Mouse (Mus musculus): ENCODE measurements at regions not wholly inside any gene's neighbourhood (a gene's known extent, or its start where the extent isn't known, plus 50 kb on each side); places are given as distances from the start of the nearest gene placed in this dataset.

- no peak for DNase-seq (ENCODE audit: low read depth, low spot score)
These were observed 179.2 kb upstream of the Pabpc6 start for GRCm38 (mm10) chr17:9848559-9849357.

DNA sequence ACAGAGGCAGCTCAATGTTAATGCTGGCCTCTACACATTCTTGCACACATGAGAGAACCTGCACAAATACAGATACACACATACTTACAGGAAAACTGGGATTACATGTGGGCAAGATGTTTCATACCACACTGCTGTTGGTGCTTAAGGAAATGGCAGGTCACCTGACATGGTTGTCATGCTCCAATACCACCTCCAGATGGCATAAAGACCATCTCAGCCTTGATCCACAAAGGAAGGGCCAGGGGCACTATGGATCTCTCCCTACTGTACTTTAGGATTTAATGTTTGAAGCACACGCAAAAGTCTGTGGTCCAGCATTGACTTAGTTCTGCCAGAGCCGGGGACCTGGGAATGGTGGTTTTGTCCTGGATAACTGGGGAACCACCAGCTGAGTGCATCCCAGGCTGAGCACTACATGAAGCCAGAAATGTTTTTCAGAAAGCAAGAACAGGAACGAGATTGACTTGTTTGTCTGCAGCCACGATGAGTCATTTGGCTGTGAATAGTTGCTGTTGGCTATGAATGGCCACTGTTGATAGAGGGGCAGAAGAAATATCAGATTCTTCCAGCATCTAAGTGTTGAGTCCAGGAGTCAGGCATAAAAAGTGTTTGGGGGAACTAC, 176.0 kb upstream of the Pabpc6 start:
- peak; percentile 52 for DNase-seq (ENCODE audit: low read depth, low spot score)

DNA sequence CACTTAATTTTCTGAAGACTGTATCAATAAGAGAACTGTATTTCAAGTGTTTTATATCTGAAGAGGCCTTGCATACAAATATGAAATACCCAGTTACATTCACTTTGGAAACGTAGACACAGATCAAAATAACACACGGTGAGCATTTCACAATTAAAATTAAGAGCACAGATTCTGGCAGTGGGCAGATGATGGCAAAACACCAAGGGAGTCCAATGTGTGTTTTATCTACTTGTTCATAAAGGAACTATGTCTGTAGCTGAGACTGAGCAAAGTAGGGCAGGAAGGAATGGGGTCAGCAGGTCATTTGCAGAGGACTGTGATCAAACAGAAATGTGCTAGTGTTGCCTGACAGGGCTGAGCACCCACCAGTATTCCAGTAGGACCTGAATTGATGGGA, 171.6 kb upstream of the Pabpc6 start:
- no peak for DNase-seq (ENCODE audit: low read depth, low spot score)

GRCm38 (mm10) chr17:9839256-9839655, 169.7 kb upstream of the Pabpc6 start:
- no peak for DNase-seq (ENCODE audit: low read depth, low spot score)

DNA sequence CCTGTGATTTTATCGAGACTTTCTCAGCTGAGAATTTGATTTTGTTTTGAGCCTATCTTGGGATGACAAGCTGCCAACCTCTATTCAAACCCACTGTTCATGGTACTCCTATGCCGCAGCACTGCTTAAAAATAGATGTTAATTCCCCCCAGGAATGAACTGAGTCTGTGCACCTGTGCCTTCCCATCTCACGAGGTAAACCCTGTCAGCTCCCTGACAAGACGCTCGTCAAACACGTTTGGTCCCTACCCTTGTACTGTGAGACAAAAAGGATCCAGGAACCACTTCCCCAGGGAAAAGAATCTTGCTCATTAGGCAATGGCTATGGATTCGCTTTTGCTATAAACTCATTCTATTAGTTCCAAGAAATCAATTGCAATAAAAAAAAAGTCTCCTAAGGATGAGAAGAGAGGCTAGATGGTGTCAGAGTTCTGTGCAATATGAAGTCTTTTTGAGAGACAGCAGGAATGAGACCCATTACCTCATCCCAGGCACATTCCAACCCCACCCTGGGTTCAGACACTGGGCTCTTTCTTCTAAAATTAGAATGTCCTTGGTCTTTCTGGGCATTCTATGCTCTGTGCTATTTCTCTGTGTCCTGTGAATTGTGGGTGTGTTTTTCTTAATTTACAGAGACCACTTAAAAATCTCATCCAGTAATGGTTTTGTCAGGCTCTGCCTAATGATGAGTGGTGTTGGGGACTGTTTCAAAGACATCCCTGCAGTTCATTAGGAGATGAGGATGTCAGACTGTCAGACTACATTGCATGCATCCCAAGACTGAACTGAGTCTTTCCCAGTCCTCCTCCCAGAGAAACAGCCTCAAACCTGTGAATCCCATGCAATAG, 167.7 kb upstream of the Pabpc6 start:
- no peak for DNase-seq (ENCODE audit: low read depth, low spot score)

GRCm38 (mm10) chr17:9829895-9830294, 160.4 kb upstream of the Pabpc6 start:
- DNase-seq (ENCODE audit: low read depth, low spot score) = no peak

GRCm38 (mm10) chr17:9821358-9821757, 151.8 kb upstream of the Pabpc6 start:
- DNase-seq (ENCODE audit: low read depth, low spot score) = no peak

DNA sequence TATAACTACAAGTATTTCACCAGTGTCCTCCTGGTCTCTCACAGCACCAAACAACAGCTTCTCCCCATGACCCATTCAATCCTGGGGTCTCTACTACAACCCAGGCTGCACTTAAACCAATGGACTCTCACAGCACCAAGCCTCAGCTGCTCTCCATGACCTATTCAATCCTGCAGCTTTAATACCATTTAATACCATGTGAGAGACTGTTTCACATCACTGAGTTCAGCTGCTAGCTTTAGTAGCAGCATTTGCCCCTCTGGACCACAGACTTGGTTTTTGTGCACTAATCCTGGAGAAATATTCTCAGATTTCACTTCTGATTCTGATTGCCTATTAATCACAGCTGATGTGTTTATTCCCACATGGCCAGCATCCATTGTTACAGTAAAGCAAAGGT, 147.5 kb upstream of the Pabpc6 start:
- DNase-seq (ENCODE audit: low read depth, low spot score) = no peak

DNA sequence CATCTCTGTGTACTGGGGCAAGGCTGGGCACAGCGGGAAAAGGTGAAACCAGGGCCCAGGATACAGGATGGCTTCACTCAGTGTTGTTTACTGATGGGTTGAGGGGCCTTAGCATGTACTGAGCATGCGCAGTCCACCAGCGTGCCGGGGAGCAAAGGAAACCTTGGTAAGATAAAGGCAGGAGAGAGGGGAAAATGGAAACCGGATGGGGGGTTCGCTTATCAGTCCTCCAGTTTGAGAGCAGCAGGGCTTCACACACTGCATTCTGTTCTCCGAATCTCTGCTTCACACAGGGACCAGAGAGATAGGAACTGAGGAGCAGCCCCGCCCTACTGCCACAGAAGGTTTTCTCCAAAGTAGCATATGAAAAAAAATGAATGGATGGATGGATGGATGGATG, 127.6 kb upstream of the Pabpc6 start:
- DNase-seq (ENCODE audit: low read depth, low spot score) = no peak

DNA sequence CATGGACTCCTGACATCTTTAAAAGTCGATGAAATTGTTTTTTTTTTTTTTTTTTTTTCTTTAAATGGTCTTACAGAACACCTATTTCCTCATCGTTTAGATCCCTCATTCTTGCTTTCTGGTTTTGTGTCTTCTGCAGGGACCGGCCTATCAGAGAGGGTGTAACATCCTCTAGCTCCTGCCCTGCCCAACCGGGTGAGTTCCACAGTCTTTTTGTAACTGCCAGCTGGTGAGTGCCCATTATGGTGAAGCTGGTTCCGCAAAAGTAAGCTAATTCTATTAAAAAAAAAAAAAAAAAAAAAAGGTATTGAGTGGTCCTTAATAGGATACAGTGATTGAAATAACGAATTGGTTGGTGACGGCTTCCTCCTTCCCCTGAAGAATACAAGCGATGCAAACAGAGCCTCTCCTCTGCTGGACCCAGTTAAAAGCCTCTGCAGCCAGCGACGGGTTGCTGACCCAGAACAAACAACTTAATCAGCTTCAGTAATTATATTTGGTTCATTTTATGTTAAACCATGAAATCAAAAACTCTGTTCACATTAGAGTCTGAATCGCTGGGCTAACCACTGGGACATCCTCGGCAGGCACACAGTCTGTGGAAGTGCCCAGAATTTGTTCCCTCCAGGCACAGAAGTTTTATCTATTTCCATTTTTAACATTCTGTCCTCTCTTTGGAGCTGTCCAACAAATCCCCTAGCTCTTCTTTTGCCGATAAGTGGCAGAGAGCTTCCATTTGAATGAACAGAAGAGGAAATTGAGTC, 126.9 kb upstream of the Pabpc6 start:
- DNase-seq (ENCODE audit: low read depth, low spot score) = no peak

- DNase-seq (ENCODE audit: low read depth, low spot score) = no peak
These were observed 109.3 kb upstream of the Pabpc6 start for GRCm38 (mm10) chr17:9778866-9779265.

GRCm38 (mm10) chr17:9777165-9777564, 107.6 kb upstream of the Pabpc6 start:
- DNase-seq (ENCODE audit: low read depth, low spot score) = no peak

GRCm38 (mm10) chr17:9776286-9777016, 106.9 kb upstream of the Pabpc6 start:
- DNase-seq (ENCODE audit: low read depth, low spot score) = no peak

DNA sequence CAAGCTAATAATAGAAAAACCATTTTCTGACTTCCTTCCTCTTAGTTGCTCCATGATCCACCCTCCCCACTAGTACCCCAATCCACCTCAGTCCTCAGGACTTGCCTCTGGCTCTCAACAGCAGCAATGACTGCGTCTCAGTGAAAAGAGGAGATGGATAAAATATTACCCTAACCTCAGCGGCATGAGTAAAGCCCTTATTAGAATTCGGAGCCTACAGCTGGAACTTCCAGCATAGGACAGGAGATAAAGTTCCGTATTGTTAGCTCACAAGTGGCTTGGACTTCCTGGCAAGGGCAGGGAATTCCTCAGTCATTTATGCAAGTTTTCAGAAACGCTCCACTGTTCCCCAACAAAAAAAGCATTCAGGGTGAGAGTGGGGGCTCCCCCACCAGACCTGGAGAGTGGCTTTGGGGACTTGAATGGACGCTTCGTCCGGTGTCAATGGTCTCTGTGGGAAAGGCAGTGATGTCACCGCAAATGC, 106.2 kb upstream of the Pabpc6 start:
- DNase-seq (ENCODE audit: low read depth, low spot score) = no peak

DNA sequence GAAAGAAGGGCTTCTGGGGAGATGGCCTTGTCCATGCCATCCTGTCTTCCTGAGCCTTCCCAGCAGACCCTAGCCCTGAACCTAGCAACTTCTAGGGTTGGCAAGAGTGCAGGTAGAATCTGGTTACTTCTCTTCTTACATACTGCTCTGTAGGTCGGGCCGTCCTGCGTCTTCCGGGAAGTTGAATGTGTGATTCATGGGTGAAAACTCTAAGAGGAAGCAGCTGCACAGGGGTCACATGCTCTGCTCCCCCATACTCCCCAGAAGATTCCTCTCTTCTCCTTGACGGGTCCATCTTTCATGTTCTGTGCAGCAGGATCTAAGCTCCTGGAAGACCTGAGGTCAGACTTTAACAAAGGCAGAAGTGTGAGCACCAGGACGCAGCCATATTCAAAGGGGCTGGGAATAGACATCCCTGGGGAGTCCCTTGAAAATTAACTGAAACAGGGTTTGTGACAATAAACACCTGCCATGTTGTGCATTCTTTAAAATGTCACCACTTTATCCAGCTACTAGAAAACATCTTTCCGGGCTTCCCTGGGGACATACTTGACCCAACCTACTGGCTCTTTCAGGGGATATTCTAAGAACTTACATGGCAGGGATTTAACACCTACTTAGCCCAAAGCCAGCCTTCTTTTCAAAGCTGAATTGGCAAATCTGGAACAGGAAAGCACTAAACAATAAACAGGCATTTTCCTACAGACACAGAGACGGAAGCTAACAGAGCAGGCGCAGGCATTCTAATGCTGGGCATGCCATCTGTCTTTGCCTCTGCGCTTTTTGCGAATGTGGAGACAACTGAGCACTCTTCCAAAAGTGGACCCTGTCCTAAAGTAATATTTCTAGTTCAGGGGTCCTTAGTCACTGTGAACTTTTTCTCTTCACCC, 105.5 kb upstream of the Pabpc6 start:
- no peak for DNase-seq (ENCODE audit: low read depth, low spot score)

- no peak for DNase-seq (ENCODE audit: low read depth, low spot score)
These were observed 104.2 kb upstream of the Pabpc6 start for GRCm38 (mm10) chr17:9773744-9774143.

DNA sequence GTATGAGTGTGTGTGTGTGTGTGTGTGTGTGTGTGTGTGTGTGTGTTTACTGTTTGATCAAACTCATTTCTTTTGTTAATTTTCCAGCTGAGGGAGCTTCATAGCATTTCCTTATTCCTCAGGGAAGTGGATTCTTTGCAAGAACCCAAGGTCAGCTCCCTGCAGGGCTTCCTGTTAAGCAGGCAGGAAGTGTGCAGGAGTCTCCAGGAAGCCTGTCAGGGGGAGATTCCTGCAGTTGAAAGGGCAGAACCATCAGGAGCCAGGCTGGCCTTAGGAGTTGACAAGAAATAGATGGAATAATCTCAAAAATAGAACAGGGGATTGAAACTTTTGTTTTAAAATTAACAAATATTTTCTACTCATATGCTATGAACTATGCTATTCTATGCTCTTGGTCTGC, 98.8 kb upstream of the Pabpc6 start:
- DNase-seq (ENCODE audit: low read depth, low spot score) = no peak

GRCm38 (mm10) chr17:9765680-9766250, 96.2 kb upstream of the Pabpc6 start:
- DNase-seq (ENCODE audit: low read depth, low spot score) = no peak

- DNase-seq (ENCODE audit: low read depth, low spot score) = peak; percentile 41
These were observed 95.3 kb upstream of the Pabpc6 start for GRCm38 (mm10) chr17:9764701-9765359.

Measured in skeletal muscle tissue, adult 2 months (tissue).